Mouse (Mus musculus): ENCODE results near the gene Ciapin1.

GRCm38 (mm10) chr8:94800278-94800968 is 37.7 kb downstream of the Ciapin1 start:
- TF ChIP-seq CTCF (IDR thresholded peaks at IDR 0.05; ENCODE audit: insufficient read depth, low read length) (no peak), POLR2A (IDR thresholded peaks at IDR 0.05; ENCODE audit: borderline replicate concordance, extremely low read depth, low read depth, low read length) (no peak)

All from lung, adult 2 months (tissue).